Mouse (Mus musculus) stomach, adult 2 months (tissue): ENCODE measurements around the gene Gm14139. TPM values are rescaled to one million over a fixed set of nuclear protein-coding genes. Genes with fewer than 3 reads are reported as not detected.

ENCODE experiments used
- polyA plus RNA-seq: library from polyadenylated mRNA; depleted of rRNA; stranded (reverse); fragments of >200 nt; gene quantifications from 2 replicates; pipeline ENCODE4 v1.2.3, GENCODE M21; 2012; rRNA removed

Gene Gm14139
- not detected in 2 replicates for polyA plus RNA-seq

GRCm38 (mm10) chr2:150181570-150181999 is at the start of gene Gm14139:
Gm14139 (plus strand) TSS chr2:150181755.

GRCm38 (mm10) chr2:150136435-150136897 is 45.1 kb upstream of the Gm14139 start, which contains the start of gene Zfp120:
Zfp120 (minus strand) TSS chr2:150136708.

GRCm38 (mm10) chr2:150179579-150179978 is 2.0 kb upstream of the Gm14139 start, which contains the start of gene Gm10770:
Gm10770 (minus strand) TSS chr2:150179679.

GRCm38 (mm10) chr2:150217600-150218362 is 36.2 kb downstream of the Gm14139 start, which contains the start of gene Zfp937:
Zfp937 (plus strand) TSS chr2:150218073.

Other genes starting within 250 kb of the Gm14139 start
- gene Zfp120, start 45.0 kb upstream of the Gm14139 start, polyA plus RNA-seq: 0.16 and 0.73 TPM in 2 replicates
- not detected in 2 replicates for gene Gm10770, start 2.1 kb upstream of the Gm14139 start, polyA plus RNA-seq
- gene Zfp937, start 36.3 kb downstream of the Gm14139 start, polyA plus RNA-seq: 0.02 TPM in 1 of 2 replicates, not detected in the other
- gene Gm21994, start 73.8 kb downstream of the Gm14139 start, polyA plus RNA-seq: not detected in 2 replicates
- not detected in 2 replicates for gene Gm14124, start 75.8 kb downstream of the Gm14139 start, polyA plus RNA-seq
- not detected in 2 replicates for gene Gm10130, start 141.9 kb downstream of the Gm14139 start, polyA plus RNA-seq
- not detected in 2 replicates for gene 3300002I08Rik, start 181.0 kb downstream of the Gm14139 start, polyA plus RNA-seq